Mouse (Mus musculus) heart, postnatal 0 days (tissue): ENCODE data around the gene Gm11437. TPM values are rescaled to one million over a fixed set of nuclear protein-coding genes. Genes with fewer than 3 reads are reported as not detected.

Experiments
- ATAC-seq: fragments of 200-750 bp; cut with Nextera tagmentation; 2 replicates; pipeline ENCODE4 v1.8.0; 2017; ENCODE audit warnings: low read depth, moderate number of reproducible peaks, moderate library complexity; ENCODE audit not compliant: insufficient read depth
- DNase-seq: peaks from one replicate; pipeline ENCODE4 v3.0.0-alpha.2; 2016; ENCODE audit warnings: low spot score
- H3K27ac ChIP-seq: fragments of 300-500 bp; sonication (generic); 2 replicates; pipeline ENCODE4 v1.5.1; 2014; ENCODE audit warnings: low read depth, mild to moderate bottlenecking
- H3K27me3 ChIP-seq: fragments of 300-500 bp; sonication (generic); 2 replicates; pipeline ENCODE4 v1.6.1; 2014; ENCODE audit warnings: low read length, mixed read lengths; ENCODE audit not compliant: control insufficient read depth, insufficient read depth
- H3K36me3 ChIP-seq: fragments of 300-500 bp; sonication (generic); replicated peaks from 2 replicates; pipeline ENCODE4 v1.6.1; 2014; ENCODE audit warnings: low read length, mixed read lengths; ENCODE audit not compliant: control insufficient read depth, insufficient read depth
- H3K4me1 ChIP-seq: fragments of 300-500 bp; sonication (generic); 2 replicates; pipeline ENCODE4 v1.6.1; 2014; ENCODE audit warnings: antibody characterized with exemption; ENCODE audit not compliant: control insufficient read depth, insufficient read depth
- H3K4me2 ChIP-seq: fragments of 300-500 bp; sonication (generic); 2 replicates; pipeline ENCODE4 v1.6.1; 2014; ENCODE audit warnings: low read depth, mild to moderate bottlenecking, low read length, moderate library complexity
- H3K4me3 ChIP-seq: fragments of 300-500 bp; sonication (generic); 2 replicates; pipeline ENCODE4 v1.5.1; 2014; ENCODE audit warnings: low read depth, low read length
- H3K9ac ChIP-seq: fragments of 300-500 bp; sonication (generic); replicated peaks from 2 replicates; pipeline ENCODE4 v1.6.1; 2014; ENCODE audit warnings: low read depth, low read length, mixed read lengths
- H3K9me3 ChIP-seq: fragments of 300-500 bp; sonication (generic); replicated peaks from 2 replicates; pipeline ENCODE4 v1.6.1; 2016; ENCODE audit warnings: low read length; ENCODE audit not compliant: control insufficient read depth
- CTCF ChIP-seq: IDR thresholded peaks from 2 replicates; pipeline ENCODE4 v1.5.1; 2016; ENCODE audit warnings: antibody characterized with exemption, control low read depth, low read depth
- EP300 ChIP-seq: IDR thresholded peaks from 2 replicates; pipeline ENCODE4 v1.6.1; 2016; ENCODE audit warnings: antibody characterized with exemption, low read depth
- WGBS: fragments of 180-500 bp; shearing (Covaris S2); extraction: QIAGEN DNeasy Blood & Tissue Kit; methylation state at CpG from one replicate; pipeline ENCODE4 v1.1.7; 2014; 5-methylcytosine and 5-hydroxymethylcytosine counted together
- polyA plus RNA-seq: library from polyadenylated mRNA; unstranded; fragments of >200 nt; fragmentation: Nextera tagmentation; extraction: Ambion mirVana; gene quantifications from 2 replicates; pipeline ENCODE4 v1.2.1, GENCODE M21; 2015
- total RNA-seq: library from RNA; depleted of rRNA; stranded (reverse); fragments of >200 nt; gene quantifications from 2 replicates; pipeline ENCODE4 v1.2.3, GENCODE M21; 2014; ENCODE audit warnings: low replicate concordance; rRNA removed

The Gm11437 gene
- total and polyA plus RNA-seq, 2 experiments from 2014 or later: not detected

DNA sequence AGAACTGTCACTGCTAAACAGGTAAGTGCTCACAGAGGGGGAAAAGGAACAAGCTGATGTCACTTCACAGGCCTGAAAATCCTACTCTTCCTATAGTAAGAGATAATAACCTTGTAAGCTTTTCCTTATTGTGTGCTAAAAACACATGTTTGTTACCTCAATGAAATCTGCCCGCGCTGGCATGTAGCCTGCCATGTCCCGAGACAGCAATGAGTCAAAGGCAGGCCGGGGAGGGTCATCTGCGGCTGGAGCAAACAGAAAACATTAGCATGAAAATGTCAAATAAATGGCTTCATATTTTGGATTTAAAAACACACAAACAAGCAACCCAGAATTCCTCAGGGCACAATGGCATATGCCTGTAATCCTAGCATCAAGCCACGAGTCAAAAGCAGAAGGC, 63.2 kb downstream of the Gm11437 start:
- DNase-seq: no peak
- Histone ChIP-seq H3K27ac (no peak overlapping the region), H3K36me3 (peaks cover 68% of the 10 kb centered on the region), H3K4me1 (peaks cover 8% of the 10 kb centered on the region; the same call in 1 of the 2 replicates), H3K27me3 (no peaks in the 10 kb centered on the region), H3K9ac (no peak overlapping the region), H3K4me2 (no peak overlapping the region), H3K9me3 (no peaks in the 10 kb centered on the region), H3K4me3 (no peak overlapping the region)
- no peak for TF ChIP-seq EP300
- TF ChIP-seq CTCF: no peak
- 85% methylated on average over 6 of the region's 6 CpGs for WGBS
- ATAC-seq: no peak

DNA sequence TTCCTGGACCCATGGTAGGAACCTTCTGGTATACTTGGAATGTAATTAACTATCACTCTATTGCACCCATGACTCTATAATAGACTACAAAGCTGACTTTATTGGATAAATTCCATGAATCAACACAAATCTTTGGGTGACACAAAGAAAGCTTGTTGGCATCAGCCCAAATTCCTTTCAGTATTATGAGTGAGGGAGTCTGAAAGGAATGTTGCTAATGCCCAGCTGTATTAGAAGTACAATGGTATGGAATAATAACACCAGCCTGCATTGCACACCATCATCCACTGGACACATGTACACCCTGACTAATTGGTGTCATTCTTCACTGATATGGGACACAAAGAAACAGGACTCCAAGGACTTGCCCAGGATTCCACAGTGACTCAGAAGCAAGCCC, 66.1 kb downstream of the Gm11437 start:
- TF ChIP-seq CTCF (no peak), EP300 (no peak)
- H3K27me3 ChIP-seq: no peaks in the 10 kb centered on the region
- H3K4me2 ChIP-seq: no peak overlapping the region
- no peaks in the 10 kb centered on the region for H3K9me3 ChIP-seq
- H3K27ac ChIP-seq: no peak overlapping the region
- H3K4me3 ChIP-seq: no peak overlapping the region
- no peak for DNase-seq
- H3K4me1 ChIP-seq: peaks cover 8% of the 10 kb centered on the region; the same call in 1 of the 2 replicates
- ATAC-seq: no peak; the same call in 1 of the 2 replicates
- peaks cover 40% of the 10 kb centered on the region for H3K36me3 ChIP-seq
- H3K9ac ChIP-seq: no peak overlapping the region

Other genes starting within 250 kb of the Gm11437 start
- gene Ddx52, start 225.4 kb downstream of the Gm11437 start, total RNA-seq: 9.4 and 17.1 TPM in 2 replicates
- gene Ddx52, start 225.4 kb downstream of the Gm11437 start, polyA plus RNA-seq: 13.9 and 14.9 TPM in 2 replicates
- 8.9 and 13.3 TPM in 2 replicates for gene Synrg, start 203.0 kb downstream of the Gm11437 start, total RNA-seq
- gene Synrg, start 203.0 kb downstream of the Gm11437 start, polyA plus RNA-seq: 5.0 and 5.6 TPM in 2 replicates
- 1.3 and 8.2 TPM in 2 replicates for gene Dusp14, start 98.2 kb downstream of the Gm11437 start, total RNA-seq
- 1.4 and 2.4 TPM in 2 replicates for gene Dusp14, start 98.2 kb downstream of the Gm11437 start, polyA plus RNA-seq
- 2.2 and 4.3 TPM in 2 replicates for gene Tada2a, start 37.9 kb downstream of the Gm11437 start, total RNA-seq
- 10.3 and 10.4 TPM in 2 replicates for gene Tada2a, start 37.9 kb downstream of the Gm11437 start, polyA plus RNA-seq
- gene Acaca, start 37.8 kb downstream of the Gm11437 start, total RNA-seq: 11.5 and 24.4 TPM in 2 replicates
- 2.5 and 3.0 TPM in 2 replicates for gene Acaca, start 37.8 kb downstream of the Gm11437 start, polyA plus RNA-seq